Mouse (Mus musculus) forebrain, embryonic 14.5 days (tissue): ENCODE data around the gene Treh. TPM values are rescaled to one million over a fixed set of nuclear protein-coding genes. Genes with fewer than 3 reads are reported as not detected.

ENCODE experiments used
- ATAC-seq: fragments of 200-750 bp; cut with Nextera tagmentation; 2 replicates; pipeline ENCODE4 v1.8.0; 2017; ENCODE audit warnings: mild to moderate bottlenecking, moderate library complexity
- DNase-seq: peaks from one replicate; pipeline ENCODE4 v3.0.0-alpha.2; 2015; ENCODE audit warnings: low spot score
- H3K27ac ChIP-seq: fragments of 300-500 bp; sonication (generic); 2 replicates; pipeline ENCODE4 v1.5.1; 2014; ENCODE audit warnings: low read depth, mild to moderate bottlenecking, control low read depth, low read length, moderate library complexity
- H3K27me3 ChIP-seq: fragments of 300-500 bp; sonication (generic); replicated peaks from 2 replicates; pipeline ENCODE4 v1.6.1; 2014; ENCODE audit warnings: low read length, control low read depth, mixed read lengths; ENCODE audit not compliant: control insufficient read depth, insufficient read depth
- H3K36me3 ChIP-seq: fragments of 300-500 bp; sonication (generic); 2 replicates; pipeline ENCODE4 v1.6.1; 2014; ENCODE audit warnings: low read length, control low read depth; ENCODE audit not compliant: control insufficient read depth, insufficient read depth
- H3K4me1 ChIP-seq: fragments of 300-500 bp; sonication (generic); 2 replicates; pipeline ENCODE4 v1.6.1; 2014; ENCODE audit warnings: antibody characterized with exemption, low read length, control low read depth; ENCODE audit not compliant: control insufficient read depth, insufficient read depth
- H3K4me2 ChIP-seq: fragments of 300-500 bp; sonication (generic); 2 replicates; pipeline ENCODE4 v1.6.1; 2014; ENCODE audit warnings: mild to moderate bottlenecking, control low read depth, low read length
- H3K4me3 ChIP-seq: fragments of 300-500 bp; sonication (generic); 2 replicates; pipeline ENCODE4 v1.5.1; 2014; ENCODE audit warnings: low read depth, low read length, control low read depth
- H3K9ac ChIP-seq: fragments of 300-500 bp; sonication (generic); 2 replicates; pipeline ENCODE4 v1.6.1; 2014; ENCODE audit warnings: mild to moderate bottlenecking, low read length, control low read depth, moderate library complexity
- H3K9me3 ChIP-seq: fragments of 300-500 bp; sonication (generic); replicated peaks from 2 replicates; pipeline ENCODE4 v1.6.1; 2016; ENCODE audit warnings: low read length, control low read depth, mixed read lengths; ENCODE audit not compliant: control insufficient read depth
- WGBS: fragments of 180-500 bp; shearing (Covaris S2); extraction: QIAGEN DNeasy Blood & Tissue Kit; methylation state at CpG from one replicate; pipeline ENCODE4 v1.1.7; 2014; 5-methylcytosine and 5-hydroxymethylcytosine counted together
- polyA plus RNA-seq: library from polyadenylated mRNA; unstranded; fragments of >200 nt; fragmentation: Nextera tagmentation; extraction: Ambion mirVana; gene quantifications from 2 replicates; pipeline ENCODE4 v1.2.1, GENCODE M21; 2014

Gene Treh
- polyA plus RNA-seq, 1 experiment from 2014 or later, result not detected

GRCm38 (mm10) chr9:44655098-44656066, 17.7 kb upstream of the Treh start:
- Histone ChIP-seq H3K27ac (no peak overlapping the region), H3K36me3 (no peaks in the 10 kb centered on the region), H3K4me3 (0 out of 2 replicates have a peak overlapping the region, but pooled peaks have one; percentile 8), H3K4me1 (0 out of 2 replicates have a peak, but pooled peaks cover 3% of the 10 kb centered on the region), H3K27me3 (no peaks in the 10 kb centered on the region), H3K9me3 (no peaks in the 10 kb centered on the region), H3K4me2 (peak overlapping the region; percentile 43), H3K9ac (no peak overlapping the region)
- WGBS, result 28% methylated on average over 26 of the region's 26 CpGs
- peak; percentile 92 for DNase-seq
- peak; percentile 46; the same call in 1 of the 2 replicates for ATAC-seq

GRCm38 (mm10) chr9:44663706-44664105, 9.3 kb upstream of the Treh start:
- Histone ChIP-seq H3K9ac (no peak overlapping the region), H3K4me3 (no peak overlapping the region), H3K27ac (no peak overlapping the region), H3K9me3 (no peaks in the 10 kb centered on the region), H3K4me2 (no peak overlapping the region), H3K4me1 (no peaks in the 10 kb centered on the region), H3K27me3 (no peaks in the 10 kb centered on the region), H3K36me3 (no peaks in the 10 kb centered on the region)
- no peak for ATAC-seq
- DNase-seq, result no peak
- WGBS, result 91% methylated on average over 6 of the region's 6 CpGs

- no peaks in the 10 kb centered on the region for H3K27me3 ChIP-seq
- no peak overlapping the region for H3K4me3 ChIP-seq
- H3K4me1 ChIP-seq, result no peaks in the 10 kb centered on the region
- no peak overlapping the region for H3K27ac ChIP-seq
- H3K9ac ChIP-seq, result no peak overlapping the region
- 87% methylated on average over 5 of the region's 5 CpGs for WGBS
- ATAC-seq, result no peak
- no peak overlapping the region for H3K4me2 ChIP-seq
- H3K36me3 ChIP-seq, result no peaks in the 10 kb centered on the region
- DNase-seq, result no peak
- H3K9me3 ChIP-seq, result no peaks in the 10 kb centered on the region
Observed at GRCm38 (mm10) chr9:44671416-44671815, 1.6 kb upstream of the Treh start.

GRCm38 (mm10) chr9:44672291-44672865, 655 bp upstream of the Treh start:
- Histone ChIP-seq H3K4me2 (no peak overlapping the region), H3K27ac (no peak overlapping the region), H3K9me3 (no peaks in the 10 kb centered on the region), H3K27me3 (no peaks in the 10 kb centered on the region), H3K4me1 (no peaks in the 10 kb centered on the region), H3K36me3 (no peaks in the 10 kb centered on the region), H3K4me3 (no peak overlapping the region), H3K9ac (no peak overlapping the region)
- no peak for ATAC-seq
- no peak for DNase-seq
- 69% methylated on average over 2 of the region's 2 CpGs for WGBS

- H3K9ac ChIP-seq, result no peak overlapping the region
- ATAC-seq, result no peak
- no peak for DNase-seq
- H3K4me1 ChIP-seq, result no peaks in the 10 kb centered on the region
- H3K9me3 ChIP-seq, result no peaks in the 10 kb centered on the region
- H3K36me3 ChIP-seq, result no peaks in the 10 kb centered on the region
- H3K4me3 ChIP-seq, result no peak overlapping the region
- H3K27ac ChIP-seq, result no peak overlapping the region
- no peaks in the 10 kb centered on the region for H3K27me3 ChIP-seq
- 86% methylated on average over 2 of the region's 2 CpGs for WGBS
- no peak overlapping the region for H3K4me2 ChIP-seq
Observed at GRCm38 (mm10) chr9:44678288-44678871, 5.3 kb downstream of the Treh start.

- 73% methylated on average over 5 of the region's 5 CpGs for WGBS
- no peaks in the 10 kb centered on the region for H3K36me3 ChIP-seq
- no peak overlapping the region for H3K4me2 ChIP-seq
- no peak overlapping the region for H3K27ac ChIP-seq
- DNase-seq, result no peak
- no peak overlapping the region for H3K9ac ChIP-seq
- no peak for ATAC-seq
- no peak overlapping the region for H3K4me3 ChIP-seq
- no peaks in the 10 kb centered on the region for H3K4me1 ChIP-seq
- H3K9me3 ChIP-seq, result no peaks in the 10 kb centered on the region
- no peaks in the 10 kb centered on the region for H3K27me3 ChIP-seq
Observed at GRCm38 (mm10) chr9:44679565-44679964, 6.5 kb downstream of the Treh start.

GRCm38 (mm10) chr9:44683046-44683445, 10.0 kb downstream of the Treh start:
- no peaks in the 10 kb centered on the region for H3K9me3 ChIP-seq
- 83% methylated on average over 8 of the region's 8 CpGs for WGBS
- peaks cover 12% of the 10 kb centered on the region for H3K36me3 ChIP-seq
- no peak overlapping the region for H3K9ac ChIP-seq
- ATAC-seq (no peak), DNase-seq (no peak)
- peaks cover 4% of the 10 kb centered on the region; the same call in 1 of the 2 replicates for H3K4me1 ChIP-seq
- no peak overlapping the region for H3K27ac ChIP-seq
- no peak overlapping the region for H3K4me3 ChIP-seq
- no peaks in the 10 kb centered on the region for H3K27me3 ChIP-seq
- no peak overlapping the region for H3K4me2 ChIP-seq

GRCm38 (mm10) chr9:44685346-44686330, 12.6 kb downstream of the Treh start:
- no peak overlapping the region for H3K4me3 ChIP-seq
- H3K27ac ChIP-seq, result peak overlapping the region; percentile 65; the same call in 1 of the 2 replicates
- peaks cover 4% of the 10 kb centered on the region; the same call in 1 of the 2 replicates for H3K4me1 ChIP-seq
- no peaks in the 10 kb centered on the region for H3K9me3 ChIP-seq
- H3K9ac ChIP-seq, result no peak overlapping the region
- no peaks in the 10 kb centered on the region for H3K27me3 ChIP-seq
- DNase-seq (peak; percentile 83), ATAC-seq (peak; percentile 62)
- 40% methylated on average over 14 of the region's 14 CpGs for WGBS
- H3K36me3 ChIP-seq, result peaks cover 27% of the 10 kb centered on the region
- H3K4me2 ChIP-seq, result no peak overlapping the region
